Mouse (Mus musculus) right cerebral cortex, postnatal 25 days (tissue): ENCODE measurements around the gene Ppp1cc.

Source experiments
- DNase-seq: peaks from one replicate; pipeline ENCODE4 v3.0.0; 2022

Gene Ppp1cc

GRCm38 (mm10) chr5:122218109-122218905 lies 60.2 kb downstream of the Ppp1cc start:
- DNase-seq = no peak

GRCm38 (mm10) chr5:122218928-122219327 lies 60.9 kb downstream of the Ppp1cc start:
- DNase-seq = no peak

GRCm38 (mm10) chr5:122219655-122220629 lies 61.9 kb downstream of the Ppp1cc start:
- DNase-seq = no peak

- DNase-seq = no peak
These were observed 63.0 kb downstream of the Ppp1cc start for GRCm38 (mm10) chr5:122221085-122221484.

GRCm38 (mm10) chr5:122224291-122224690 lies 66.2 kb downstream of the Ppp1cc start:
- no peak for DNase-seq
